Mouse (Mus musculus): ENCODE results near the gene Pkd1l2. TPM values are rescaled to one million over a fixed set of nuclear protein-coding genes. Genes with fewer than 3 reads are reported as not detected.

The Pkd1l2 gene
- polyA plus RNA-seq (2014; fragmentation: Nextera tagmentation; extraction: Ambion mirVana) = not detected in 2 replicates

- 86% methylated on average over 8 of the region's 8 CpGs for WGBS
- ATAC-seq (ENCODE audit: insufficient read depth, low FRiP score, low TSS enrichment) (no peak), DNase-seq (ENCODE audit: low spot score) (no peak)
- Histone ChIP-seq H3K27ac (ENCODE audit: low read depth, low read length) (no peak within 1 kb of the TSS), H3K4me3 (ENCODE audit: low read depth, low read length) (no peak within 1 kb of the TSS), H3K36me3 (ENCODE audit: control insufficient read depth, insufficient read depth, low read length) (no peaks in the 10 kb centered on the region), H3K4me1 (ENCODE audit: control insufficient read depth, insufficient read depth, low read length) (no peaks in the 10 kb centered on the region), H3K9me3 (ENCODE audit: control insufficient read depth, low read length) (no peaks in the 10 kb centered on the region), H3K9ac (ENCODE audit: low read length) (no peak within 1 kb of the TSS), H3K4me2 (ENCODE audit: low read depth) (no peak within 1 kb of the TSS), H3K27me3 (ENCODE audit: control insufficient read depth, insufficient read depth, low read length) (no peaks in the 10 kb centered on the region)
These were observed at the start of gene Pkd1l2 for GRCm38 (mm10) chr8:117082399-117082872. Gene Pkd1l2, minus strand, starts transcription at chr8:117082449.

- Histone ChIP-seq H3K27me3 (ENCODE audit: control insufficient read depth, insufficient read depth, low read length) (no peaks in the 10 kb centered on the region), H3K36me3 (ENCODE audit: control insufficient read depth, insufficient read depth, low read length) (no peaks in the 10 kb centered on the region)
These were observed 44.8 kb upstream of the Pkd1l2 start for GRCm38 (mm10) chr8:117127063-117127462.

GRCm38 (mm10) chr8:117126411-117126810, 44.2 kb upstream of the Pkd1l2 start:
- Histone ChIP-seq H3K27ac (ENCODE audit: low read depth, low read length) (no peak overlapping the region), H3K4me2 (ENCODE audit: low read depth) (no peak overlapping the region), H3K9me3 (ENCODE audit: control insufficient read depth, low read length) (no peaks in the 10 kb centered on the region), H3K36me3 (ENCODE audit: control insufficient read depth, insufficient read depth, low read length) (no peaks in the 10 kb centered on the region), H3K4me1 (ENCODE audit: control insufficient read depth, insufficient read depth, low read length) (no peaks in the 10 kb centered on the region), H3K9ac (ENCODE audit: low read length) (no peak overlapping the region), H3K27me3 (ENCODE audit: control insufficient read depth, insufficient read depth, low read length) (no peaks in the 10 kb centered on the region), H3K4me3 (ENCODE audit: low read depth, low read length) (no peak overlapping the region)
- WGBS = 89% methylated on average over 3 of the region's 3 CpGs
- no peak for DNase-seq (ENCODE audit: low spot score)
- no peak for ATAC-seq (ENCODE audit: insufficient read depth, low FRiP score, low TSS enrichment)

More at GRCm38 (mm10) chr8:117127063-117127462, 44.8 kb upstream of the Pkd1l2 start:
- WGBS = 87% methylated on average over 8 of the region's 8 CpGs
- Histone ChIP-seq H3K27ac (ENCODE audit: low read depth, low read length) (no peak overlapping the region), H3K9me3 (ENCODE audit: control insufficient read depth, low read length) (no peaks in the 10 kb centered on the region), H3K4me2 (ENCODE audit: low read depth) (no peak overlapping the region), H3K9ac (ENCODE audit: low read length) (no peak overlapping the region), H3K4me1 (ENCODE audit: control insufficient read depth, insufficient read depth, low read length) (no peaks in the 10 kb centered on the region), H3K4me3 (ENCODE audit: low read depth, low read length) (no peak overlapping the region)
- DNase-seq (ENCODE audit: low spot score) (no peak), ATAC-seq (ENCODE audit: insufficient read depth, low FRiP score, low TSS enrichment) (no peak)

- Histone ChIP-seq H3K4me1 (ENCODE audit: control insufficient read depth, insufficient read depth, low read length) (no peaks in the 10 kb centered on the region), H3K9ac (ENCODE audit: low read length) (no peak overlapping the region), H3K27ac (ENCODE audit: low read depth, low read length) (no peak overlapping the region), H3K4me2 (ENCODE audit: low read depth) (no peak overlapping the region), H3K9me3 (ENCODE audit: control insufficient read depth, low read length) (no peaks in the 10 kb centered on the region), H3K4me3 (ENCODE audit: low read depth, low read length) (no peak overlapping the region), H3K27me3 (ENCODE audit: control insufficient read depth, insufficient read depth, low read length) (no peaks in the 10 kb centered on the region), H3K36me3 (ENCODE audit: control insufficient read depth, insufficient read depth, low read length) (no peaks in the 10 kb centered on the region)
- no peak for ATAC-seq (ENCODE audit: insufficient read depth, low FRiP score, low TSS enrichment)
- 94% methylated on average over 3 of the region's 3 CpGs for WGBS
- no peak for DNase-seq (ENCODE audit: low spot score)
These were observed 43.6 kb upstream of the Pkd1l2 start for GRCm38 (mm10) chr8:117125854-117126253.

GRCm38 (mm10) chr8:117123850-117124633, 41.8 kb upstream of the Pkd1l2 start:
- no peak for DNase-seq (ENCODE audit: low spot score)
- H3K4me1 ChIP-seq (ENCODE audit: control insufficient read depth, insufficient read depth, low read length) = no peaks in the 10 kb centered on the region
- H3K9me3 ChIP-seq (ENCODE audit: control insufficient read depth, low read length) = no peaks in the 10 kb centered on the region
- ATAC-seq (ENCODE audit: insufficient read depth, low FRiP score, low TSS enrichment) = no peak
- H3K36me3 ChIP-seq (ENCODE audit: control insufficient read depth, insufficient read depth, low read length) = no peaks in the 10 kb centered on the region
- H3K4me3 ChIP-seq (ENCODE audit: low read depth, low read length) = no peak overlapping the region
- WGBS = 84% methylated on average over 13 of the region's 13 CpGs
- no peak overlapping the region for H3K4me2 ChIP-seq (ENCODE audit: low read depth)
- H3K27ac ChIP-seq (ENCODE audit: low read depth, low read length) = no peak overlapping the region
- no peak overlapping the region for H3K9ac ChIP-seq (ENCODE audit: low read length)
- no peaks in the 10 kb centered on the region for H3K27me3 ChIP-seq (ENCODE audit: control insufficient read depth, insufficient read depth, low read length)

- Histone ChIP-seq H3K9ac (ENCODE audit: low read length) (no peak overlapping the region), H3K9me3 (ENCODE audit: control insufficient read depth, low read length) (no peaks in the 10 kb centered on the region), H3K27me3 (ENCODE audit: control insufficient read depth, insufficient read depth, low read length) (no peaks in the 10 kb centered on the region), H3K36me3 (ENCODE audit: control insufficient read depth, insufficient read depth, low read length) (no peaks in the 10 kb centered on the region), H3K4me1 (ENCODE audit: control insufficient read depth, insufficient read depth, low read length) (no peaks in the 10 kb centered on the region), H3K4me2 (ENCODE audit: low read depth) (no peak overlapping the region), H3K4me3 (ENCODE audit: low read depth, low read length) (no peak overlapping the region), H3K27ac (ENCODE audit: low read depth, low read length) (no peak overlapping the region)
- WGBS = 46% methylated on average over 8 of the region's 8 CpGs
- DNase-seq (ENCODE audit: low spot score) (no peak), ATAC-seq (ENCODE audit: insufficient read depth, low FRiP score, low TSS enrichment) (no peak)
These were observed 39.0 kb upstream of the Pkd1l2 start for GRCm38 (mm10) chr8:117121277-117121676.

- WGBS = 91% methylated on average over 9 of the region's 9 CpGs
- no peak overlapping the region for H3K9ac ChIP-seq (ENCODE audit: low read length)
These were observed 36.2 kb upstream of the Pkd1l2 start for GRCm38 (mm10) chr8:117118409-117118808.

GRCm38 (mm10) chr8:117116534-117116933, 34.3 kb upstream of the Pkd1l2 start:
- H3K27me3 ChIP-seq (ENCODE audit: control insufficient read depth, insufficient read depth, low read length) = no peaks in the 10 kb centered on the region
- H3K36me3 ChIP-seq (ENCODE audit: control insufficient read depth, insufficient read depth, low read length) = no peaks in the 10 kb centered on the region
- H3K27ac ChIP-seq (ENCODE audit: low read depth, low read length) = no peak overlapping the region
- WGBS = 83% methylated on average over 7 of the region's 7 CpGs
- H3K9me3 ChIP-seq (ENCODE audit: control insufficient read depth, low read length) = no peaks in the 10 kb centered on the region
- H3K4me2 ChIP-seq (ENCODE audit: low read depth) = no peak overlapping the region
- H3K4me1 ChIP-seq (ENCODE audit: control insufficient read depth, insufficient read depth, low read length) = no peaks in the 10 kb centered on the region
- DNase-seq (ENCODE audit: low spot score) (no peak), ATAC-seq (ENCODE audit: insufficient read depth, low FRiP score, low TSS enrichment) (no peak)
- H3K9ac ChIP-seq (ENCODE audit: low read length) = no peak overlapping the region
- no peak overlapping the region for H3K4me3 ChIP-seq (ENCODE audit: low read depth, low read length)

More at GRCm38 (mm10) chr8:117118409-117118808, 36.2 kb upstream of the Pkd1l2 start:
- H3K36me3 ChIP-seq (ENCODE audit: control insufficient read depth, insufficient read depth, low read length) = no peaks in the 10 kb centered on the region
- no peak overlapping the region for H3K27ac ChIP-seq (ENCODE audit: low read depth, low read length)
- no peak for DNase-seq (ENCODE audit: low spot score)
- no peaks in the 10 kb centered on the region for H3K9me3 ChIP-seq (ENCODE audit: control insufficient read depth, low read length)
- no peak for ATAC-seq (ENCODE audit: insufficient read depth, low FRiP score, low TSS enrichment)
- H3K4me1 ChIP-seq (ENCODE audit: control insufficient read depth, insufficient read depth, low read length) = no peaks in the 10 kb centered on the region
- H3K27me3 ChIP-seq (ENCODE audit: control insufficient read depth, insufficient read depth, low read length) = no peaks in the 10 kb centered on the region
- H3K4me2 ChIP-seq (ENCODE audit: low read depth) = no peak overlapping the region
- no peak overlapping the region for H3K4me3 ChIP-seq (ENCODE audit: low read depth, low read length)
